Mouse (Mus musculus): ENCODE measurements around the gene Cd83.

DNA sequence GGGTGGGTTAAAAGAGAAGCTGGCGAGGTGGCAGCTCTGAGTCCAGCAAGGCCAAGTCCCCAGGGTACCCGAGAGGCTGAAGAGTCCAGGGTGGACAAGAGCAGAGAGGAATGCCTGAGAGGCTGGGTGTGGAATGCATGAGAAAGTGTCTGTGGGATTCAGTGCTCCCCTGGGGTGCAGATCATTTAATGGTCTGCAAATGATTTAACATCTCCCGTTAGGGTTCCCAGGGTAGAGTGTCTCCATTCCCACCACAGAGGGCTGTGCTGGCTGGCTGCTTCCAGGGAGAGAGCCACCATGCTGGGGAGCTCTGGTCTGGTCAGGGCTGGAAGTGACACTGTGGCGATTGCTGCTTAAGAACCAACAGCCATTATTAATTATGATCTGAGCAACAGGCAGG, 65.2 kb downstream of the Cd83 start:
- TF ChIP-seq CTCF (IDR thresholded peaks at IDR 0.05; ENCODE audit: low read depth, low read length): no peak
- no peak for TF ChIP-seq GATA1 (IDR thresholded peaks at IDR 0.05; ENCODE audit: borderline replicate concordance, low read length)
- no peak for TF ChIP-seq POLR2AphosphoS5 (IDR thresholded peaks at IDR 0.05; ENCODE audit: insufficient replicate concordance, low read depth, low read length)
- no peak for TF ChIP-seq TAL1 (conservative IDR thresholded peaks at IDR 0.05; ENCODE audit: low read depth, low read length)
